ENCODE assay signal across 9 mouse cellular contexts in genomic region chr5:125188812-125189598, GRCm38 (mm10). TPM values are rescaled to one million over a fixed set of nuclear protein-coding genes. Genes with fewer than 3 reads are reported as not detected.
A peak's percentile ranks its signal among the peaks of the same experiment; 100 is the strongest.
DNase-seq lines count a peak whose midpoint lies in the region; ATAC-seq and TF ChIP-seq lines count a peak whose summit lies in the region.
"Had no signal": no experiment of that assay in that cellular context is flagged by ENCODE, and none has a peak within 500 bp of the region (broad histone marks: within the 10 kb centered on the region; RNA-seq: fewer than 3 reads in every experiment).

No protein-coding gene starts in this region.

- H3K9me3 ChIP-seq in forebrain, embryonic 10.5 days, result peaks cover 7% of the 10 kb centered on the region; the same call in 1 of the 2 replicates
- H3K9me3 ChIP-seq in forebrain, postnatal 0 days (ENCODE audit: low read length), result no peaks in the 10 kb centered on the region

- peaks cover 51% of the 10 kb centered on the region for H3K4me1 ChIP-seq in forebrain, embryonic 10.5 days
- no peaks in the 10 kb centered on the region for H3K4me1 ChIP-seq in forebrain, postnatal 0 days (ENCODE audit: insufficient read depth)

- ATAC-seq in forebrain, postnatal 0 days, result no peak
- ATAC-seq in megakaryocyte-erythroid progenitor cell, adult 5-6 weeks (replicated peaks; ENCODE audit: low FRiP score, low TSS enrichment, poor library complexity, severe bottlenecking), result no peak

- peak overlapping the region; percentile 70 for H3K27ac ChIP-seq in forebrain, embryonic 10.5 days
- H3K27ac ChIP-seq in forebrain, postnatal 0 days (ENCODE audit: low read depth, low read length), result no peak overlapping the region

- WGBS in forebrain, embryonic 10.5 days, result 25% methylated on average over 12 of the region's 12 CpGs
- 32% methylated on average over 12 of the region's 12 CpGs for WGBS in forebrain, postnatal 0 days

- no peak overlapping the region for H3K4me2 ChIP-seq in forebrain, postnatal 0 days (ENCODE audit: low read depth)

- no peak for TF ChIP-seq CTCF in forebrain, postnatal 0 days (IDR thresholded peaks at IDR 0.05; ENCODE audit: low read depth)

- no peak for DNase-seq in forebrain, embryonic 10.5 days (ENCODE audit: extremely low spot score, low spot score)
- no peak for DNase-seq in forebrain, postnatal 0 days
- peak; percentile 78 for DNase-seq in right cerebral cortex, adult 18-20 months
- no peak for DNase-seq in right cerebral cortex, postnatal 14 days
- DNase-seq in fibroblast of lung, adult 2 months (ENCODE audit: low read depth), result peak; percentile 81
- peak; percentile 48 for DNase-seq in telencephalon, adult 2 months (ENCODE audit: low read depth, low spot score)
- no peak for DNase-seq in kidney, adult 8-10 months

- no peak overlapping the region for H3K9ac ChIP-seq in forebrain, postnatal 0 days

- no peaks in the 10 kb centered on the region for H3K36me3 ChIP-seq in forebrain, embryonic 10.5 days (replicated peaks)
- no peaks in the 10 kb centered on the region for H3K36me3 ChIP-seq in forebrain, postnatal 0 days (ENCODE audit: insufficient read depth)

- H3K4me3 ChIP-seq in forebrain, embryonic 10.5 days, result peak overlapping the region; percentile 23; the same call in 1 of the 2 replicates
- no peak overlapping the region for H3K4me3 ChIP-seq in forebrain, postnatal 0 days (ENCODE audit: low read depth, low read length)

- H3K27me3 ChIP-seq in forebrain, embryonic 10.5 days (ENCODE audit: poor library complexity, severe bottlenecking), result peaks cover 28% of the 10 kb centered on the region
- no peaks in the 10 kb centered on the region for H3K27me3 ChIP-seq in forebrain, postnatal 0 days (ENCODE audit: insufficient read depth, low read length)
- H3K27me3 ChIP-seq: CH12.LX had no signal

RNA-seq across cellular contexts. Expression of gene Ncor2, which starts 10.0 kb away (rescaled TPM):
- 15.7 and 17.8 TPM in 2 replicates for polyA plus RNA-seq in forebrain, embryonic 10.5 days (2016; fragmentation: Nextera tagmentation; extraction: Ambion mirVana)
- 12.7 and 13.4 TPM in 2 replicates for total RNA-seq in forebrain, postnatal 0 days (2014; rRNA removed)
- 11.6 and 16.8 TPM in 2 replicates for polyA plus RNA-seq in forebrain, postnatal 0 days (2015; fragmentation: Nextera tagmentation; extraction: Ambion mirVana)
- 48.7 and 54.4 TPM in 2 replicates for total RNA-seq in megakaryocyte-erythroid progenitor cell, adult 5-6 weeks (2014; fragmentation: Nextera tagmentation)
- total RNA-seq in megakaryocyte-erythroid progenitor cell, adult 5-6 weeks (2017), result 4.8 and 6.7 TPM in 2 replicates

Comparison
In these comparisons a context has a peak if more than half of its experiments do, and no peak if none do; other contexts are left out.
1. DNase-seq: peak in right cerebral cortex, adult 18-20 months (single experiment), fibroblast of lung, adult 2 months (single experiment) and telencephalon, adult 2 months (single experiment); none in forebrain, embryonic 10.5 days (single experiment), forebrain, postnatal 0 days (single experiment), right cerebral cortex, postnatal 14 days (single experiment) and kidney, adult 8-10 months (0 of 2).